Mouse (Mus musculus): ENCODE data around the gene Tbcc. TPM values are rescaled to one million over a fixed set of nuclear protein-coding genes. Genes with fewer than 3 reads are reported as not detected.

The Tbcc gene
- total and polyA plus RNA-seq, 3 experiments, result 15.1 to 27.8 (median 21.6) TPM

DNA sequence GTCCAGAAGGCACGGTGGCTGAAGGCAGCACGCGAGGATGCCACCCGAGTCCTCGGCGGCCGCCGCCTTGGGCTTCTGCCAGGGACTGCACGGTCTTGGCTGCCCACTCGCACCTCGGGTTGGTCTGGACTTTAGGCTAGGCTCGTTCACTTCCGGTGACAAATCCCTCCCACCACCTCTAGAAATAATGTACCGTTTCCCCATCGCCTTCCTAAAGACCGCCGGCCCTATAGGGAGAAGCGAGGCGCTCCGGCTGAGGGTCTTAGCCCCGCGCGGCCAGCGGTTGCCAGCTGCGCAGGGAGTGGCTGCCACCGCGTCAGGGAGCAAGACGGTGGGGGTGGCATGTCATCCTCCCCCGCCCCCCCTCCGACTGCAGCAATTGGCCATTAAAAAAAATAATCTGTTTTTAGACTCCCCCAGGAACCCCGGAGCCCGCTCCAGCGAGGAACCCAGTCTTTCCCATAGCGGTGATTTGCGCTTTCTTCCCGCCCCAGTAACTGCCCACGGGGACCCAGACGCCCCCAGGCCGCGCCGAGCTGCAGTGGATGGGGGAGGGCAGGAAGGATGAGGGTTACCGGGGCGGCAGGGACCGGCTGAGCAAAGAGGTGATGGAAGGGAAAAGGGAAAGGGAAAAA lies 917 bp upstream of the Tbcc start:
- peaks cover 16% of the 10 kb centered on the region for H3K79me2 ChIP-seq (replicated peaks; ENCODE audit: control insufficient read depth, extremely low read depth, insufficient read depth, poor library complexity, severe bottlenecking)
- H3K36me3 ChIP-seq (replicated peaks in 1 of 2; ENCODE audit: control insufficient read depth in 1 of 2, insufficient read depth in 1 of 2, low read length in 1 of 2), result peaks cover 3 to 36% of the 10 kb centered on the region in 2 experiments
- peak overlapping the region; percentile 79 for H3K4me2 ChIP-seq (ENCODE audit: insufficient read depth, low read depth, poor library complexity, severe bottlenecking)
- DNase-seq (ENCODE audit: extremely low read depth), result peak; percentile 45
- no peaks in the 10 kb centered on the region for H3K27me3 ChIP-seq (replicated peaks)
- H3K9me3 ChIP-seq (replicated peaks; ENCODE audit: low read length), result no peaks in the 10 kb centered on the region
- dilution Hi-C loops (cut with MboI; ENCODE audit: extremely low pct_ligation_motif_present, extremely low pct_unique_long_range_greater_than_20kb, low sequenced_read_pairs), result no loop called here
- H3K4me1 ChIP-seq (ENCODE audit: control insufficient read depth in 1 of 2, insufficient read depth in 2 of 2), result peaks cover 7 to 24% of the 10 kb centered on the region in 2 experiments
- in situ Hi-C loops (cut with MboI; ENCODE audit: low pct_ligation_motif_present, low pct_unique_long_range_greater_than_20kb, low sequenced_read_pairs), result loop anchor here (10.0 kb wide), 1 partner anchor 105 kb away; the partner anchor contains the start of gene Rpl7l1
- peak overlapping the region; percentile 75 for H3K9ac ChIP-seq (ENCODE audit: insufficient read depth, low read depth)
- H3K27ac ChIP-seq (ENCODE audit: insufficient read depth, low read depth), result peak overlapping the region; percentile 86
- TF ChIP-seq TCF12 (IDR thresholded peaks at IDR 0.05; ENCODE audit: low read depth, low read length) (peak; percentile 52), ZNF384 (IDR thresholded peaks at IDR 0.05; ENCODE audit: low read depth, low read length) (peak; percentile 14; the same call in 1 of the 2 replicates), CHD2 (IDR thresholded peaks at IDR 0.05; ENCODE audit: low read length) (0 out of 2 replicates have a peak, but pooled peaks have one; percentile 32), POLR2A (IDR thresholded peaks at IDR 0.05; ENCODE audit: low read depth, low read length) (peak; percentile 73; the same call in 1 of the 2 replicates), ELF1 (IDR thresholded peaks at IDR 0.05; ENCODE audit: low read depth, low read length) (peak; percentile 63), NELFE (IDR thresholded peaks at IDR 0.05; ENCODE audit: low read depth, low read length) (peak; percentile 29; the same call in 1 of the 2 replicates), TBP (conservative IDR thresholded peaks at IDR 0.05; ENCODE audit: low read depth, low read length) (peak; percentile 72), USF1 (IDR thresholded peaks at IDR 0.05; ENCODE audit: low read depth, low read length) (no peak), ZMIZ1 (IDR thresholded peaks at IDR 0.05; ENCODE audit: low read depth, low read length) (peak; percentile 30; the same call in 1 of the 2 replicates), BHLHE40 (IDR thresholded peaks at IDR 0.05; ENCODE audit: low read depth, low read length) (peak; percentile 64; the same call in 1 of the 2 replicates), RCOR1 (conservative IDR thresholded peaks at IDR 0.05; ENCODE audit: low read depth, low read length) (no peak), MEF2A (IDR thresholded peaks at IDR 0.05; ENCODE audit: borderline replicate concordance, low read depth, low read length) (peak; percentile 38; the same call in 1 of the 2 replicates), GABPA (IDR thresholded peaks at IDR 0.05; ENCODE audit: insufficient replicate concordance, low read depth, low read length) (no peak), NRF1 (IDR thresholded peaks at IDR 0.05; ENCODE audit: low read depth, low read length) (peak; percentile 43; the same call in 1 of the 2 replicates)
- peak overlapping the region; percentile 75 to 91 (median 81) for H3K4me3 ChIP-seq (replicated peaks in 1 of 3; ENCODE audit: low read depth in 2 of 3, low read length in 2 of 3, poor library complexity in 1 of 3)

GRCm38 (mm10) chr17:46890843-46891594 lies 535 bp downstream of the Tbcc start:
- in situ Hi-C loops (cut with MboI; ENCODE audit: low pct_ligation_motif_present, low pct_unique_long_range_greater_than_20kb, low sequenced_read_pairs), result no loop called here
- peaks cover 3 to 27% of the 10 kb centered on the region in 2 experiments for H3K36me3 ChIP-seq (replicated peaks in 1 of 2; ENCODE audit: control insufficient read depth in 1 of 2, insufficient read depth in 1 of 2, low read length in 1 of 2)
- peaks cover 16% of the 10 kb centered on the region for H3K79me2 ChIP-seq (replicated peaks; ENCODE audit: control insufficient read depth, extremely low read depth, insufficient read depth, poor library complexity, severe bottlenecking)
- dilution Hi-C loops (cut with MboI; ENCODE audit: extremely low pct_ligation_motif_present, extremely low pct_unique_long_range_greater_than_20kb, low sequenced_read_pairs), result no loop called here
- peak overlapping the region; percentile 62 for H3K27ac ChIP-seq (ENCODE audit: insufficient read depth, low read depth)
- no peaks in the 10 kb centered on the region for H3K9me3 ChIP-seq (replicated peaks; ENCODE audit: low read length)
- TF ChIP-seq UBTF (IDR thresholded peaks at IDR 0.05; ENCODE audit: low read depth, low read length) (peak; percentile 28; the same call in 1 of the 2 replicates), ZMIZ1 (IDR thresholded peaks at IDR 0.05; ENCODE audit: low read depth, low read length) (no peak), MXI1 (IDR thresholded peaks at IDR 0.05; ENCODE audit: low read depth, low read length) (no peak), MAX (IDR thresholded peaks at IDR 0.05; ENCODE audit: low read length) (peak; percentile 6; the same call in 1 of the 2 replicates), SIN3A (IDR thresholded peaks at IDR 0.05; ENCODE audit: low read length) (0 out of 2 replicates have a peak, but pooled peaks have one; percentile 3), CHD1 (IDR thresholded peaks at IDR 0.05; ENCODE audit: low read depth, low read length) (0 out of 2 replicates have a peak, but pooled peaks have one; percentile 63)
- H3K4me2 ChIP-seq (ENCODE audit: insufficient read depth, low read depth, poor library complexity, severe bottlenecking), result peak overlapping the region; percentile 67
- peak overlapping the region; percentile 60 for H3K9ac ChIP-seq (ENCODE audit: insufficient read depth, low read depth)
- no peaks in the 10 kb centered on the region for H3K27me3 ChIP-seq (replicated peaks)
- H3K4me1 ChIP-seq (ENCODE audit: control insufficient read depth in 1 of 2, insufficient read depth in 2 of 2), result peaks cover 7 to 24% of the 10 kb centered on the region in 2 experiments
- DNase-seq (ENCODE audit: extremely low read depth), result peak; percentile 10
- peak overlapping the region; percentile 68 to 80 (median 74) for H3K4me3 ChIP-seq (replicated peaks in 1 of 3; ENCODE audit: low read depth in 2 of 3, low read length in 2 of 3, poor library complexity in 1 of 3)
